Mouse (Mus musculus): ENCODE data around the gene Idh2. TPM values are rescaled to one million over a fixed set of nuclear protein-coding genes. Genes with fewer than 3 reads are reported as not detected.

Idh2 gene
- total and polyA plus RNA-seq, 3 experiments: 1,651 to 2,293 (median 1,877) TPM

GRCm38 (mm10) chr7:80078792-80079301 lies 36.3 kb downstream of the Idh2 start:
- peak; percentile 90 to 96 for DNase-seq
- peak overlapping the region; percentile 85 for H3K27ac ChIP-seq
- H3K4me1 ChIP-seq (ENCODE audit: control insufficient read depth, insufficient read depth, low read length): peaks cover 27% of the 10 kb centered on the region
- intact Hi-C loops (cut with DNase I): loop anchor here (2.0 to 5.0 kb wide), 2 partner anchors 34 to 142 kb away; partner anchors contain the start of gene Arpin
- TF ChIP-seq POLR2A (IDR thresholded peaks at IDR 0.05; ENCODE audit: insufficient read depth, low read depth, low read length) (peak; percentile 68), CTCF (IDR thresholded peaks at IDR 0.05) (peak; percentile 38), EP300 (IDR thresholded peaks at IDR 0.05; ENCODE audit: insufficient read depth, low read depth, low read length) (peak; percentile 98)
- H3K36me3 ChIP-seq (ENCODE audit: control insufficient read depth, insufficient read depth, low read length): 0 out of 2 replicates have a peak, but pooled peaks cover 3% of the 10 kb centered on the region
- peak overlapping the region; percentile 39 for H3K9ac ChIP-seq (ENCODE audit: low read depth, low read length)
- no peaks in the 10 kb centered on the region for H3K27me3 ChIP-seq (ENCODE audit: control insufficient read depth, insufficient read depth, low read length)
- WGBS: 2% methylated on average over 14 of the region's 14 CpGs
- H3K79me2 ChIP-seq (replicated peaks; ENCODE audit: control insufficient read depth, insufficient read depth, low read length): no peaks in the 10 kb centered on the region
- peak overlapping the region; percentile 4; the same call in 1 of the 2 replicates for H3K4me3 ChIP-seq

- Histone ChIP-seq H3K36me3 (ENCODE audit: control insufficient read depth, insufficient read depth, low read length) (0 out of 2 replicates have a peak, but pooled peaks cover 3% of the 10 kb centered on the region), H3K27ac (peak overlapping the region; percentile 85), H3K4me1 (ENCODE audit: control insufficient read depth, insufficient read depth, low read length) (peaks cover 27% of the 10 kb centered on the region), H3K9ac (ENCODE audit: low read depth, low read length) (no peak overlapping the region), H3K27me3 (ENCODE audit: control insufficient read depth, insufficient read depth, low read length) (no peaks in the 10 kb centered on the region), H3K4me3 (no peak overlapping the region), H3K79me2 (replicated peaks; ENCODE audit: control insufficient read depth, insufficient read depth, low read length) (no peaks in the 10 kb centered on the region)
- intact Hi-C loops (cut with DNase I): loop anchor here (2.0 to 5.0 kb wide), 3 partner anchors 17 to 140 kb away; partner anchors contain the start of gene Arpin
- WGBS: 37% methylated on average over 9 of the region's 9 CpGs
- TF ChIP-seq CTCF (IDR thresholded peaks at IDR 0.05): no peak
- 0 out of 2 replicates have a peak, but pooled peaks have one; percentile 31 for TF ChIP-seq POLR2A (IDR thresholded peaks at IDR 0.05; ENCODE audit: insufficient read depth, low read depth, low read length)
- DNase-seq: peak in 1 of 2 experiments; percentile 63
Measured at GRCm38 (mm10) chr7:80077801-80078200, 37.4 kb downstream of the Idh2 start.

GRCm38 (mm10) chr7:80076961-80077716 lies 38.1 kb downstream of the Idh2 start:
- H3K79me2 ChIP-seq (replicated peaks; ENCODE audit: control insufficient read depth, insufficient read depth, low read length): no peaks in the 10 kb centered on the region
- no peak overlapping the region for H3K4me3 ChIP-seq
- 0 out of 2 replicates have a peak, but pooled peaks cover 3% of the 10 kb centered on the region for H3K36me3 ChIP-seq (ENCODE audit: control insufficient read depth, insufficient read depth, low read length)
- H3K4me1 ChIP-seq (ENCODE audit: control insufficient read depth, insufficient read depth, low read length): peaks cover 27% of the 10 kb centered on the region
- WGBS: 72% methylated on average over 6 of the region's 6 CpGs
- intact Hi-C loops (cut with DNase I): loop anchor here (2.0 to 5.0 kb wide), 2 partner anchors 16 to 140 kb away; partner anchors contain the start of gene Arpin
- H3K27ac ChIP-seq: peak overlapping the region; percentile 85
- TF ChIP-seq POLR2A (IDR thresholded peaks at IDR 0.05; ENCODE audit: insufficient read depth, low read depth, low read length): no peak
- TF ChIP-seq CTCF (IDR thresholded peaks at IDR 0.05): no peak
- no peak for TF ChIP-seq EP300 (IDR thresholded peaks at IDR 0.05; ENCODE audit: insufficient read depth, low read depth, low read length)
- DNase-seq: no peak
- H3K9ac ChIP-seq (ENCODE audit: low read depth, low read length): no peak overlapping the region
- H3K27me3 ChIP-seq (ENCODE audit: control insufficient read depth, insufficient read depth, low read length): no peaks in the 10 kb centered on the region

- TF ChIP-seq EP300 (IDR thresholded peaks at IDR 0.05; ENCODE audit: insufficient read depth, low read depth, low read length) (no peak), CTCF (IDR thresholded peaks at IDR 0.05) (no peak), POLR2A (IDR thresholded peaks at IDR 0.05; ENCODE audit: insufficient read depth, low read depth, low read length) (no peak)
- Histone ChIP-seq H3K27ac (peak overlapping the region; percentile 52), H3K4me1 (ENCODE audit: control insufficient read depth, insufficient read depth, low read length) (peaks cover 27% of the 10 kb centered on the region), H3K4me3 (no peak overlapping the region), H3K36me3 (ENCODE audit: control insufficient read depth, insufficient read depth, low read length) (0 out of 2 replicates have a peak, but pooled peaks cover 3% of the 10 kb centered on the region), H3K27me3 (ENCODE audit: control insufficient read depth, insufficient read depth, low read length) (no peaks in the 10 kb centered on the region), H3K9ac (ENCODE audit: low read depth, low read length) (no peak overlapping the region), H3K79me2 (replicated peaks; ENCODE audit: control insufficient read depth, insufficient read depth, low read length) (no peaks in the 10 kb centered on the region)
- no peak for DNase-seq
- intact Hi-C loops (cut with DNase I): loop anchor here (2.0 to 5.0 kb wide), 2 partner anchors 15 to 139 kb away; partner anchors contain the start of gene Arpin
- 74% methylated on average over 4 of the region's 4 CpGs for WGBS
Measured at GRCm38 (mm10) chr7:80075946-80076583, 39.1 kb downstream of the Idh2 start.

- Histone ChIP-seq H3K36me3 (ENCODE audit: control insufficient read depth, insufficient read depth, low read length) (0 out of 2 replicates have a peak, but pooled peaks cover 3% of the 10 kb centered on the region), H3K4me1 (ENCODE audit: control insufficient read depth, insufficient read depth, low read length) (peaks cover 31% of the 10 kb centered on the region), H3K9ac (ENCODE audit: low read depth, low read length) (no peak overlapping the region), H3K4me3 (no peak overlapping the region), H3K27ac (peak overlapping the region; percentile 52), H3K79me2 (replicated peaks; ENCODE audit: control insufficient read depth, insufficient read depth, low read length) (no peaks in the 10 kb centered on the region), H3K27me3 (ENCODE audit: control insufficient read depth, insufficient read depth, low read length) (no peaks in the 10 kb centered on the region)
- intact Hi-C loops (cut with DNase I): loop anchor here (5.0 kb wide), 1 partner anchor 138 kb away; the partner anchor contains the start of gene Arpin
- TF ChIP-seq EP300 (IDR thresholded peaks at IDR 0.05; ENCODE audit: insufficient read depth, low read depth, low read length) (0 out of 2 replicates have a peak, but pooled peaks have one; percentile 49), POLR2A (IDR thresholded peaks at IDR 0.05; ENCODE audit: insufficient read depth, low read depth, low read length) (peak; percentile 49; the same call in 1 of the 2 replicates), CTCF (IDR thresholded peaks at IDR 0.05) (peak; percentile 40)
- whole genome bisulfite sequencing: 26% methylated on average over 5 of the region's 5 CpGs
- peak; percentile 65 to 79 for DNase-seq
Measured at GRCm38 (mm10) chr7:80074921-80075441, 40.2 kb downstream of the Idh2 start.

Data from heart, adult 2 months (tissue).